Mouse (Mus musculus): ENCODE data around the gene Prss36.
A peak's percentile ranks its signal among the peaks of the same experiment; 100 is the strongest.
"Not testable (repeated sequence)": the region's sequence is repeated elsewhere in the genome, so short reads cannot be mapped to it uniquely, and the experiment has no call there.

Gene Prss36

DNA sequence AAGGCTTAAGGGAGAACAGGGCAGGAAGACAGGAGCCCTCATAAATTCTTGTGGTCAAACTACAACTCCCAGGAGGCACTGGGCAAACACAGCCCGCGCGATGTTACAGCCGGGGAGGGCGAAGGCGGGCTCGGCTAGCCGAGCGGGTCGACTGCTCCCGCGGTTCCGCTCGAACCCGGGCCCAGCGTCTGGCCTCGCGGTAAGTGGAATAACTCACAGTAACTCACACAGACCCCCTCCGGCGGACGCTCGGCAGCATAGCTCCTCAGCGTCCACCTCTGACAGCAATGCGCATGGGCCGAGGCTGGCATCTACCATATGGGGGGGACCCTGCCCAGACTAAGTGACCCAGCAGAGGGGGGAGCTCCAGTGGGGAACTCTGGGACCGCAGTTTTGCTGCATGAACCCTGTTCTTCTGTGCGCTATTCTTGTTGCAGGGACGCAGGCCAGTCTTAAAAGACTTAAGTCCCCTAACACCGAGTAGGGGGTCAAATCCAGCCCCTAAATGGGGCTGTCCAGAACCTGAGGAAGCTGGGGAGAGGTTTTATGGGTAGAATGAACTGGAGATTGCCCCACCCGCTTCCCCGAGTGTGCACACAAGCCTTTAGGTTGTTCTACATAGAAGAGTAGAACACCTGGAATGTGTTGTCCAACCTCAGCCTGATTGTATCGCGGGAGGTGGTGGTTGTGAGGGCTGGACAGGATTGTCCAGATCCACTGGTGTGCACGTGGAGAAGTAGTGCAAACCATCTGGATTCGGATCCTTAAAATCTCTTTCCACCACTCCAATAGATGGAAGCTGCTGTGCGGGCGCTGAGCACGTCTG, 42.3 kb downstream of the Prss36 start, which contains the start of gene Bckdk:
Gene Bckdk, plus strand, starts transcription at position 112 of the 826 bp plus-strand sequence.
- peak; percentile 76 for DNase-seq (ENCODE audit: low read depth, low spot score)

DNA sequence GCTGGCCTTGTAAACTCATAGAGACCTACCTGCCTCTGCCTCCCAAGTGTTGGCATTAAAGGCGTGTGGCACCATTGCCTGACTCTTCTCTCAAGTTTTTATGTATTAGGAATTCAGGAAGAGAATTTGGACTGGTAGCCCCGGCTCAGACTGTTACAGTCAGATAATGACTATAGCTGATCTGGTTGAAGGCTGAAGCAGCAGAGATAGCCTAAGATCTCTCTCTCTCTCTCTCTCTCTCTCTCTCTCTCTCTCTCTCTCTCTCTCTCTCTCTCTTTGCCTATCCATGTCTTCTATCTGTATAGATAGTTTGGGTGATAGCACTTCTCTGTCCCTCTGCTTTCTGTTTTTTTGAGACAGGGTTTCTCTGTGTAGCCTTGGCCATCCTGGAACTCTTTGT, 44.8 kb downstream of the Prss36 start:
- DNase-seq (ENCODE audit: low read depth, low spot score), result no peak

DNA sequence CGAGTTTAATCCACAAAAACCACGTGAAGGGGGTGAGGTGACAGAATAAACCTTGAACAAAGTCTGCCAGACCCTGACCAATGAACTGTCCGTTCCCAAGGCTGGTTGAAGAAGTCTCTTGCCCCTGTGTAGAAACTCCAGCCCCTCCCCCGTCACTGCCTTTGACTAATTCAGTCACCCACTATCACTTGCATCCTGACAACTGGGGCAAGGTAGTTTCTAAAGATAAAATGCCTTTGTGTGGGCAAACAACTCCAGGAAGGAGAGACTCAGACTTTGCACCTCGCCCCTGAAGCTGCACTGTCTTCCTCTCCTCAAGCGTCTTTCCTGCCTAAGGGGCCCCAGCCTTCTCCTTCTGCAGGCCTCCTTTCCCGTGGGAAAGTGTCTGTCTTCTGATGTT, 46.5 kb downstream of the Prss36 start:
- DNase-seq (ENCODE audit: low read depth, low spot score), result no peak

DNA sequence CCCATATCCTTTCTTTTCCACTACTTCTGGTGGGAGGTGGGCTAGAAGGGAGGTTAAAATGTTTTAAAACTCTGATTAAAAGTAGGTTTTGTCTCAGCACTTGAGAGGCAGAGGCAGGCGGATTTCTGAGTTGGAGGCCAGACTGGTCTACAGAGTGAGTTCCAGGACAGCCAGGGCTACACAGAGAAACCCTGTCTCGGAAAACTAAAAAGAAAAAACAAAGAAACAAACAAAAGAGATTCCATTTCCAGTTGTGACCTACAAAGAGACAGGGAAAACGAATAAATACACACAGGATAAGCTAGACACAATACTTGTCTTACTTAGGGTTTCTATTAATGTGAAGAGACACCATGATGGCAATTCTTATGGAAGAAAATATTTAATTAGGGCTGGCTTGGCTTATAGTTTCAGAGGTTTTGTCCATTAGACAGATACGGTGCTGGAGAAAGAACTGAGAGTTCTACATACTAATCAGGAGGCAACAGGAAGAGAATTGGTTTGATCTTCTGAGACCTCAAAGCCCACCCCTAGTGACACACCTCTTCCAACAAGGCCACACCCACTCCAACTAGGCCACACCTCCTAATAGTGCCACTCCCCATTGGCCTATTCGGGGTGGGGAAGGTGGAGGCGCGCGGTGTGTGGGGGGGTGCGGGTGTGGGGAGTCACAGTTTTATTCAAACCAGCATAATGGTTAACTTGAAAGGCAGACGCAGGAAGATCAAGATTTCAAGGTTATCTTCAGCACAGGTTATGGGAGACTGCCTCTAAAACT, 48.2 kb downstream of the Prss36 start:
- no peak for DNase-seq (ENCODE audit: low read depth, low spot score)

DNA sequence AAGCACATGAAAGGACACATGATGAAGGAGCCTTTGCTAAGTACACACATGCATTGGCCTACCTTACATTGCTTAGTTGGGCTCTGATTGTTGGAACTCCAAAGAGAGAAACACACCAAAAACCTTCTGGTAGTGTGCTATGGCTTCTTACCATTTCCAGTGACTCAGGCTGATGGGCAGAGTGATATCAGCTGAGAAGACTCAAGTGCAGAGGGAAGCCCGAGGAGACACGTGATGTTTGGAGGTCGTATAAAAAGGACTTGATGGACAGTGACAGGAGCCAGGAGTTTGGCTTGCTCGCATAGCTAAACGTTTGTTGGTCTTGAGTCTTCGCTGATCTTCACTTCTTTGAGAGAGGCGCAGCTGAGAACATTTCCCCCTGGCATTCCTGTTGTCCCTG, 49.0 kb downstream of the Prss36 start:
- DNase-seq (ENCODE audit: low read depth, low spot score), result no peak

DNA sequence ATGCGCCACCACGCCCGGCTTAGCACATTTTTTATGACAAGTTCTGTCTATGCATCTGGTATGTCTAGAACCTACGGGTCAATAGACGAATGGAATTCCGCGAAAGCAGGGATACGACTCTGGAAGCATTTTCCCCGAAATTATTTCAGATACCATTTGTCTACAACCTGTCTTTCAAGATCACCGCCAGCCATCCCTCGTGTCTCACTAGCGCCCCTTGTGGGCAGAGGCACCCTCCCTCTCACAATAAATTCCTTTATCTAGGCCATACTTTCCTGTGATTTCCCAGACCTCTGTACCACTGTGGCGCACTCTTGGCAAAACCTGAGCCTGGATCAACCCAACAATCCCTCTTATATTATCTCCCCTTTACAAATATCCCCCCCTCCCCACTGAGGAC, 50.1 kb downstream of the Prss36 start:
- DNase-seq (ENCODE audit: low read depth, low spot score), result no peak

DNA sequence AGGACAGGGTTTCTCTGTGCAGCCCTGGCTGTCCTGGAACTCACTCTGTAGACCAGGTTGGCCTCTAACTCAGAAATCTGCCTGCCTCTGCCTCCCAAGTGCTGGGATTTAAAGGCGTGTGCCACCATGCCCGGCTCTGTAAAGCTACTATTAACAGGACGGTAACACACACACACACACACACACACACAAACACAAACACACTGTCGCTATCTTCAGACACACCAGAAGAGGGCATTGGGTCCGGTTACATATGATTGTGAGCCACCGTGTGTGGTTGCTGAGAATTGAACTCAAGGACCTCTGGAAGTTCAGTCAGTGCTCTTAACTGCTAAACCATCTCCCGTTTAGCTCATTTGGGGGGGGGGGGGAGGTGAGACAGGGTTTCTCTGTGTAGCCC, 50.6 kb downstream of the Prss36 start:
- not testable (repeated sequence) for DNase-seq (ENCODE audit: low read depth, low spot score)

DNA sequence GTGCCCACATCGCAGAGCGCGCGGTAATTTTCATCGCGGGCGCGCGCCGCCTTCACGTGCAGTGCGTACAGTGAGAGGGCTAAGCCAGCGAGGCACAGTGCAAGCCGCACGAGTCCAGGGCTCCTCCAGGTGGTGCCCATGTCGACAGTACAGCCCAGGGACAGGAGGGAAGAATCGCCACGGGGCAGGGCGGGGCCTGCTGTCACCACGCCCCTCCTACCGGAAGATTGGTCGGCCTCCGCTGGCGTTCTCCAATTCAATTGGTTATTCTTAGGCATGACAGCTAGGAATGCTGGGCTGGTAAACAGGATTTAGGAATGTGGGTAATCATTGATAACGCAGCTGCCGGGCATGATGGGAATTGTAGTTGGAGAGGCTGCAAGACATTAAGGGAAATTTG, 51.1 kb downstream of the Prss36 start, which contains the start of the genes Gm21974 and Vkorc1:
Gene Gm21974, minus strand, starts transcription at position 13 of the 400 bp plus-strand sequence.
Gene Vkorc1, minus strand, starts transcription at position 176 of the 400 bp plus-strand sequence.
- DNase-seq (ENCODE audit: low read depth, low spot score), result peak; percentile 97

DNA sequence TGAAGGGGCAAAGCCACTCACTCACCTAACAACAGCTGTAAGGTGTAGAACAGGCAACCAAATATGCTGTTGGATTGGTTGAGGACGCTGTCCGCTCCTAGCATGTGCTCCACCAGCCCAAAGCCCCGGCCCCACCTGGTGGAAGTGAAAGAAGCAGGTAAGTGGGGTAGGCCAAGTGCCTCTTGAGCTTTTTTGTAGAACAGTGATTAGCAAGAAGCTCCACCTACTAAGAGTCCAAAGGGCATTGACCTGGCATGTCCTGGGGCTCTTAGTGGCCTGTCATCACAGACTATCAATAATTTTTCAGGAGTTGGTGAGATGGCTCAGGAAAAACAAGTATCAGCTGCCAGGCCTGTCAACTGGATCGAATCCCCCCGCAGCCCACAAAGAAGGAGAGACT, 52.0 kb downstream of the Prss36 start:
- DNase-seq (ENCODE audit: low read depth, low spot score), result no peak

DNA sequence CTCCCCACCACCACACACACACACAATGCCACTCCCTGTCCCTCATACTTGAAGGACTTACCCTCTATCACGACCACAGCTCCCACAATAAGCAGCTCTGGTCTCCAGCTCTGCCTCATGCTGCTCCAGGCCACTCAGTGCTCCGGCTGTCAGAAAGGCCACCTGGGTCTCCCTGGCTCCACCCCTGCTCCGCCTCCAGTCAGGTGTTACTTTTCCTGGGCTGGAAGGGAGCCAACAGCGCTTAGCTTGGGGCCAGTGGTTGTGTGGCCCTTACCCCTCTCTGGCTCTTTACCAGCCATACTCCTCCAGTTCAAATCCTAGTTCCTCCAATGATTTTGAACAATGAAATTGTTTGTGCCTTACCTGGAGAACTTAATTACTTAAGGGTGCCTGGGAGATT, 55.7 kb downstream of the Prss36 start, which contains the start of gene Prss53:
Gene Prss53, minus strand, starts transcription at position 173 of the 400 bp plus-strand sequence.
- no peak for DNase-seq (ENCODE audit: low read depth, low spot score)

DNA sequence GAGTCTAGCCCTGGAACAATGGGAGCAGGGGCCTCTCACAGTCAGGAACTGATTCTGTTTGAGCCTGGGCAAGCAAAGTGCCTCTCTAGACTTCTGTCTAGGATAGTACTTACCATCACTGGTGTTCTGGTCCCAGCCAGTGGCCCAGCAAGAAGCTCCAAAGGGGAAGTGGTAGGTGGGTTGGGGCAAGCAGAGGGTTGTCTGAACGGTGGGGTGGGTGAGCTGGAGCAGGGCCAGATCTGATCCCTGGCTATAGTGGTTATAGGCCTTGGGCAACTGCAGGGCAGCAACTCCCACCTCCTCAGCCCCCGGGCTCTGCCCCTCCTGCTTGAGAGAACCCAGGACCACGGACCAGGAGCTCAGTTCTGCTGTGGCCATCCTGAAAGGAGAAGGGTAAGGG, 57.7 kb downstream of the Prss36 start:
- DNase-seq (ENCODE audit: low read depth, low spot score), result no peak

DNA sequence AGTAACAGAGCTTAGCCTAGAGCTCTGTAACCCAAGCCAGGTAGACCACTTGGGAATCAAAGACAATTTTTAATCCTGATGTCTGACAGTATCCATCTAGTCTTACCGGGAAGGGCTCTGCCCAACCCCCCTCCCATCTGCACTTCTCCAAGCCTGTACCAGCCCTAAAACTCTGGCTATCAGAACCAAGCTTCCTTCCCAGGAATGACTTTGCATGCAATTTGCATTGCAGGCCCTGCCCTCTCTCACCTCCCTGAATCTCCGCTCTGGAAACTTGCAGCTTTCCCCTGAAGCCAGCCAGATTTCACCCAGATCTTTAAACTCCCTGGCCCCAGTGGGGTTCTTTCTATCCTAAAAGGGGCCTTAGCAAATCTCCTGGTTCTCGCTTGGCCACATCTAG, 58.7 kb downstream of the Prss36 start:
- no peak for DNase-seq (ENCODE audit: low read depth, low spot score)

DNA sequence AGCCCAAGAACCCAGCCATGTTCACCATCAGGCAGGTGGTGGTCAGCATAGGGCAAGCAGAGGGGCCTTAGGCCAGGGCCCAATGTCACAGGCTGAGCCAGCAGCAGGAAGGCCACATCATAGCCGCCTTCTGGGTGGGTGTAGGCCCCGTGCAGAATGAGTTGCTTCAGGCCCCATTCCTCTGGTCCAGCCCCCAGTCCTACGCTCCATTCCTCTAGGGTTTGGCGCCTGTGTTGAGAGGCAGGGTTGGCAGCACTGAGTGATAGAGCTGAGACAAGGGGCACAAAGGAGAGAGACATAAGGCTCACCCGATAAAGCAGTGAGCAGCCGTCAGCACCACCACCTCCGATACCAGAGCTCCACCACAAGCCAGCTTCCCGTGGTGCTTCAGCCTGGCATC, 59.3 kb downstream of the Prss36 start:
- DNase-seq (ENCODE audit: low read depth, low spot score), result no peak

DNA sequence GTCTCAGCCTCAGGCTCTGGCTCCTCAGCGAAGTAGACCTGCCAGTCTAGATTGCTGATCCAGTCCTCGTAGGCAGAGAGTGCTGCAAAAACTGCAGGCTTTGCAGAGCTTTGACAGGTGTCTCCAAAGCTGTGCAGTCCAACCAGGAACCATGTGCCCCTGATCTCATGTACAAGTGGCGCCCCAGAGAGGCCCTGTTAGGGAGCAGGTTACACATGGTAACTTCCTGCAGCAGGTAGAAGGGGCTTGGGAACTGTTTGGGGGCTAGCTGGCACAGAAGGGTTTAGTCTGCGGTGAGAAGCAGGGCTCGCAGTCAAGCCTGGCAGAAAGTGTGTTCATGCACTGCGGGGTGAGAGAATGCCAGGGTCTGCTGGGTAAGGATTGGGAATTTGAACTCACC, 60.0 kb downstream of the Prss36 start:
- DNase-seq (ENCODE audit: low read depth, low spot score), result no peak

DNA sequence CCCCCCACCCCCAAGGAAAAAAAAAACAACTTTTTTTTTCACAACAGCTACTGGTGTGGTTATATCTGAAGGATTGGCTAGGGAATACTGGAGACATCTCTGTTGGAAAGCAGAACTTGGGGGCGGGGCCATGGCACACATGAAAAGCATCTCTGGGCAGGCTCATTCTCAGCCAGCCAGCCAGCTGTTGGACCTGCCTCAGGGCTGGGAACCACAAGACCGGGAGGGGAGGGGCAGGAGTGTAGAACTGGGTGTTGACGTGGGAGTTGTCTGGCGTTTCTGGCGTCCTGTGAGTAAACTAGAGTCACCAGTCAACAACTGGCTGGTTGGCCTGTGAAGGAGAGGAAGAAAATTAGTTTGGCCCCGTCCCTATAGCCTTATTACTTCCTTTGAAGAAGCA, 60.6 kb downstream of the Prss36 start:
- DNase-seq (ENCODE audit: low read depth, low spot score), result no peak

Data from telencephalon, adult 2 months (tissue).